Mouse (Mus musculus): Measurements from ENCODE around the gene Lrrc3b.

Lrrc3b gene

GRCm38 (mm10) chr14:15331370-15331769, 107.4 kb downstream of the Lrrc3b start:
- DNase-seq (ENCODE audit: low spot score) = no peak

- DNase-seq (ENCODE audit: low spot score) = no peak
These were observed 108.6 kb downstream of the Lrrc3b start for GRCm38 (mm10) chr14:15330155-15330554.

GRCm38 (mm10) chr14:15325872-15326271, 112.9 kb downstream of the Lrrc3b start:
- DNase-seq (ENCODE audit: low spot score) = no peak

- DNase-seq (ENCODE audit: low spot score) = no peak
These were observed 116.2 kb downstream of the Lrrc3b start for GRCm38 (mm10) chr14:15322441-15323123.

GRCm38 (mm10) chr14:15319399-15319915, 119.3 kb downstream of the Lrrc3b start:
- no peak for DNase-seq (ENCODE audit: low spot score)

GRCm38 (mm10) chr14:15308576-15308975, 130.2 kb downstream of the Lrrc3b start:
- no peak for DNase-seq (ENCODE audit: low spot score)

All from retina, embryonic 14.5 days (tissue).